Mouse (Mus musculus) neural tube, embryonic 13.5 days (tissue): Measurements from ENCODE around the gene Gm20388. TPM values are rescaled to one million over a fixed set of nuclear protein-coding genes. Genes with fewer than 3 reads are reported as not detected.
A peak's percentile ranks its signal among the peaks of the same experiment; 100 is the strongest.

ENCODE experiments used
- ATAC-seq: fragments of 200-750 bp; cut with Nextera tagmentation; 2 replicates; pipeline ENCODE4 v1.8.0; 2017; ENCODE audit warnings: low read depth, mild to moderate bottlenecking, moderate TSS enrichment, moderate library complexity
- H3K27ac ChIP-seq: fragments of 300-500 bp; sonication (generic); replicated peaks from 2 replicates; pipeline ENCODE4 v1.5.1; 2015; ENCODE audit warnings: moderate library complexity, mild to moderate bottlenecking, inconsistent platforms
- H3K27me3 ChIP-seq: fragments of 300-500 bp; sonication (generic); 2 replicates; pipeline ENCODE4 v1.6.1; 2015; ENCODE audit warnings: mild to moderate bottlenecking, inconsistent platforms
- H3K36me3 ChIP-seq: fragments of 300-500 bp; sonication (generic); 2 replicates; pipeline ENCODE4 v1.6.1; 2015; ENCODE audit warnings: mild to moderate bottlenecking, inconsistent platforms
- H3K4me1 ChIP-seq: fragments of 300-500 bp; sonication (generic); replicated peaks from 2 replicates; pipeline ENCODE4 v1.6.1; 2015; ENCODE audit warnings: inconsistent platforms
- H3K4me2 ChIP-seq: fragments of 300-500 bp; sonication (generic); 2 replicates; pipeline ENCODE4 v1.6.1; 2015; ENCODE audit warnings: inconsistent platforms, mild to moderate bottlenecking, moderate library complexity
- H3K4me3 ChIP-seq: fragments of 300-500 bp; sonication (generic); 2 replicates; pipeline ENCODE4 v1.5.1; 2015; ENCODE audit warnings: mild to moderate bottlenecking, inconsistent platforms
- H3K9ac ChIP-seq: fragments of 300-500 bp; sonication (generic); 2 replicates; pipeline ENCODE4 v1.6.1; 2015; ENCODE audit warnings: moderate library complexity, mild to moderate bottlenecking, inconsistent platforms
- H3K9me3 ChIP-seq: fragments of 300-500 bp; sonication (generic); 2 replicates; pipeline ENCODE4 v1.6.1; 2016; ENCODE audit warnings: inconsistent platforms
- WGBS: fragments of 180-500 bp; shearing (Covaris S2); methylation state at CpG from one replicate; pipeline ENCODE4 v1.1.7; 2015; 5-methylcytosine and 5-hydroxymethylcytosine counted together
- polyA plus RNA-seq: library from polyadenylated mRNA; unstranded; fragments of >200 nt; fragmentation: Nextera tagmentation; extraction: Ambion mirVana; gene quantifications from 2 replicates; pipeline ENCODE4 v1.2.1, GENCODE M21; 2015

Gene Gm20388
- polyA plus RNA-seq, 1 experiment from 2014 or later, result 0.27 TPM

DNA sequence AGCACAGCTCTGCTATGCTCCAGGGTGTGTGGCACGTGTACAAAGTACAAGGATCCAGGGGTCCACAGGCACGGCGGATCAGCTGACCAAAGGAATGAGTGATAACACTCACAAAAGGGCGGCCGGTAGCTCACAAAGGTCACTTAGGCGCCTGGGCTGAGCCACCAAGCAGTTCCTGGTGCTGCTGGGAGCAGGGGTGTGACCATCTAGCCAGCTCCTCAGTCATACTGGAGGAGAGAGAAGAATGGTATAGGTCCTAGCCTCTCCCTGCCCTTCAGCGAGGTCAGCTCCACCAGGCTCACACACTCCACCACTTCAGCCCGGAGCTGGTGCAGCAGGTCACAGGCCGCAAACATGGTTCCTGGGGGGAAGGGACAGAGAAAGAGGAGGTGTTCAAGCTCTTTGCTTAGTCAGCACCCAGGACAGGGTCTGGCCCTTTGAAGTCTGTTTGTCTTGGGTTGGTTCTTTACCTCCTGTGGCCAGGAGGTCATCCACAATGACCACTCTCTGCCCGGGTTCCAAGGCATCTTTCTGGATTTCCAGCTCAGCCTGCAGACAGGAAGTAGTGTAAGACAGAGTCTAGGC lies 2664.1 kb downstream of the Gm20388 start:
- Histone ChIP-seq H3K27me3 (no peaks in the 10 kb centered on the region), H3K4me2 (peak overlapping the region; percentile 80), H3K36me3 (peaks cover 29% of the 10 kb centered on the region), H3K4me1 (peaks cover 52% of the 10 kb centered on the region), H3K9ac (no peak overlapping the region), H3K9me3 (no peaks in the 10 kb centered on the region), H3K27ac (no peak overlapping the region), H3K4me3 (no peak overlapping the region)
- 52% methylated on average over 10 of the region's 10 CpGs for WGBS
- no peak for ATAC-seq

DNA sequence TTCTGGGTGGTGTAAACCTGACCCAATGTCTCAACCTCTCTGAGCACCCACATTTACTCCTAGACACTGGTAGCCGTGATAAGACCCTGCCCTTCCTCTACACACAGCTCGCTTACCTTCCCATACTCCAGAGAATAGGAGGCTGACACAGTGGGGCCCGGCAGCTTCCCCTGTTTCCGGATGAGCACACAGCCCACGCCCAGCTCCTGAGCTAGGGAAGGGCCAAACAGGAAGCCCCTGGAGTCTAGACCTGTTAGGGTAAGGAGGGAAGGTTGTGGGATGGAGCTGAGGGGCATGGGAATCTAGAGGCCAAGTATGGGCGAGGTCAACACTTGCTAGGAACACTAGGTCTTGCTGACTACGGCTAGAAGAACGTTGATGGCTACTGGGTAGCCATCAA lies 2664.6 kb downstream of the Gm20388 start:
- 77% methylated on average over 8 of the region's 8 CpGs for WGBS
- no peak for ATAC-seq
- H3K9ac ChIP-seq, result peak overlapping the region; percentile 82; the same call in 1 of the 2 replicates

GRCm38 (mm10) chr8:122575735-122576647 lies 2665.3 kb downstream of the Gm20388 start:
- Histone ChIP-seq H3K4me2 (peak overlapping the region; percentile 80), H3K9ac (peak overlapping the region; percentile 82), H3K27me3 (no peaks in the 10 kb centered on the region), H3K36me3 (peaks cover 19% of the 10 kb centered on the region), H3K4me3 (peak overlapping the region; percentile 60), H3K4me1 (peaks cover 55% of the 10 kb centered on the region), H3K27ac (peak overlapping the region; percentile 75), H3K9me3 (no peaks in the 10 kb centered on the region)
- WGBS, result 18% methylated on average over 21 of the region's 21 CpGs
- peak; percentile 45 for ATAC-seq

More for the DNA sequence above, 2664.6 kb downstream of the Gm20388 start:
- H3K27ac ChIP-seq, result no peak overlapping the region
- H3K4me1 ChIP-seq, result peaks cover 55% of the 10 kb centered on the region
- H3K4me2 ChIP-seq, result peak overlapping the region; percentile 80
- H3K9me3 ChIP-seq, result no peaks in the 10 kb centered on the region
- no peaks in the 10 kb centered on the region for H3K27me3 ChIP-seq
- peak overlapping the region; percentile 60 for H3K4me3 ChIP-seq
- H3K36me3 ChIP-seq, result peaks cover 26% of the 10 kb centered on the region

DNA sequence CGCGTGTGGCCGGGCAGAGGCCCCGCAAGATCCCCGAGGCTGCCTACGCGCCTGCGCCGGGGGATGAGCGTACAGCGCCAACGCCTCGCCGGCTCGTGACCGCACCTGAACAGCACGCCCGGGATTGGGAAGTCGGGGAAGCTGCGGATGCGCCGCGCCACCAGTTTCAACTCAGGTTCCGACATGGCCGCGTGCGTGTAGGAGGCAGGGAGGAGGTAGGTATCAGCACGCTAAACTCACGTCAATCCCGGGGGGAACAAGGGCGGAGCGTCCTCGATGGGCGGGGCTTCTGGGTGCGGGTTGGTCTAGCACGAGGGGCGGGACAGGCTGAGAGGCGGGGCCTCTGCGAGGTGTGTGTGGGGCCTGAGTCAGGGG lies 2666.0 kb downstream of the Gm20388 start, which contains the start of gene Aprt:
Gene Aprt (minus strand): TSS at position 262 of the 375 bp plus-strand sequence.
- ATAC-seq, result peak; percentile 89
- Histone ChIP-seq H3K4me1 (peaks cover 55% of the 10 kb centered on the region), H3K9ac (peak within 1 kb of the TSS; percentile 82), H3K4me2 (peak within 1 kb of the TSS; percentile 80), H3K27ac (peak within 1 kb of the TSS; percentile 75), H3K27me3 (no peaks in the 10 kb centered on the region), H3K9me3 (no peaks in the 10 kb centered on the region), H3K36me3 (peaks cover 13% of the 10 kb centered on the region), H3K4me3 (peak within 1 kb of the TSS; percentile 60)
- under 1% methylated on average over 39 of the region's 39 CpGs for WGBS

DNA sequence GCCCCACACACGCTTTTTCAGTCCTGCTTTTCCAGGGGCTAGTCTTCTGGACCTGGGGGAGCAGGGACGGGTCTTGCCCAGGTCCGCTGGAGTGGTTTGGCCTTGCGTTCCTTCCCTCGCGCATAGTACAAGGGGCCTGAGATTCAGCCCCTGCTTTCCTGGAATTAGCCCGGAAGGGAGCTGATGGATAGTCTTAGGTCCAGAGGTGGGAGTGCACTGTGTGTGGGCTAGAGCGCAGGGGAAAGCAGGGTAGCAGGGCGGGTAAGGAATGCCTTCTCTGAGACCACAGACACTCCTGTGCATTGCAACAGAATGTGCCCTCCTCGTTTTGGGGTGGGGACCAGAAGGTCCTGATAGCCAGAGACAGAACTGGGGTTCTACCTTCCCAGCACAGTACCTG lies 2666.5 kb downstream of the Gm20388 start:
- Histone ChIP-seq H3K4me3 (peak overlapping the region; percentile 60), H3K9me3 (no peaks in the 10 kb centered on the region), H3K36me3 (peaks cover 8% of the 10 kb centered on the region), H3K27me3 (no peaks in the 10 kb centered on the region), H3K4me2 (peak overlapping the region; percentile 80), H3K4me1 (peaks cover 55% of the 10 kb centered on the region), H3K9ac (peak overlapping the region; percentile 82), H3K27ac (peak overlapping the region; percentile 75)
- peak; percentile 53 for ATAC-seq
- 38% methylated on average over 10 of the region's 10 CpGs for WGBS

GRCm38 (mm10) chr8:122579196-122579595 lies 2668.6 kb downstream of the Gm20388 start:
- no peaks in the 10 kb centered on the region for H3K27me3 ChIP-seq
- H3K4me1 ChIP-seq, result peaks cover 43% of the 10 kb centered on the region
- H3K4me2 ChIP-seq, result no peak overlapping the region
- H3K9ac ChIP-seq, result no peak overlapping the region
- 17% methylated on average over 7 of the region's 7 CpGs for WGBS
- H3K4me3 ChIP-seq, result no peak overlapping the region
- ATAC-seq, result no peak
- H3K27ac ChIP-seq, result no peak overlapping the region
- H3K9me3 ChIP-seq, result no peaks in the 10 kb centered on the region
- no peaks in the 10 kb centered on the region for H3K36me3 ChIP-seq

GRCm38 (mm10) chr8:122580926-122581325 lies 2670.3 kb downstream of the Gm20388 start:
- H3K9ac ChIP-seq, result no peak overlapping the region
- peaks cover 38% of the 10 kb centered on the region for H3K4me1 ChIP-seq
- WGBS, result 70% methylated on average over 14 of the region's 15 CpGs
- H3K4me3 ChIP-seq, result no peak overlapping the region
- no peaks in the 10 kb centered on the region for H3K36me3 ChIP-seq
- H3K27me3 ChIP-seq, result no peaks in the 10 kb centered on the region
- no peak overlapping the region for H3K27ac ChIP-seq
- no peak overlapping the region for H3K4me2 ChIP-seq
- no peak for ATAC-seq
- no peaks in the 10 kb centered on the region for H3K9me3 ChIP-seq

- H3K9ac ChIP-seq, result no peak overlapping the region
- peaks cover 24% of the 10 kb centered on the region for H3K4me1 ChIP-seq
- H3K4me2 ChIP-seq, result no peak overlapping the region
- H3K27ac ChIP-seq, result no peak overlapping the region
- H3K36me3 ChIP-seq, result no peaks in the 10 kb centered on the region
- no peaks in the 10 kb centered on the region for H3K27me3 ChIP-seq
- no peaks in the 10 kb centered on the region for H3K9me3 ChIP-seq
- ATAC-seq, result no peak
- WGBS, result 75% methylated on average over 9 of the region's 9 CpGs
- no peak overlapping the region for H3K4me3 ChIP-seq
Measured at GRCm38 (mm10) chr8:122584981-122585380, 2674.3 kb downstream of the Gm20388 start.

GRCm38 (mm10) chr8:122585411-122585891 lies 2674.8 kb downstream of the Gm20388 start:
- Histone ChIP-seq H3K9me3 (no peaks in the 10 kb centered on the region), H3K9ac (no peak overlapping the region), H3K4me1 (peaks cover 23% of the 10 kb centered on the region), H3K36me3 (no peaks in the 10 kb centered on the region), H3K4me2 (no peak overlapping the region), H3K27ac (no peak overlapping the region; the same call in 1 of the 2 replicates), H3K4me3 (no peak overlapping the region), H3K27me3 (no peaks in the 10 kb centered on the region)
- 71% methylated on average over 14 of the region's 14 CpGs for WGBS
- no peak for ATAC-seq

DNA sequence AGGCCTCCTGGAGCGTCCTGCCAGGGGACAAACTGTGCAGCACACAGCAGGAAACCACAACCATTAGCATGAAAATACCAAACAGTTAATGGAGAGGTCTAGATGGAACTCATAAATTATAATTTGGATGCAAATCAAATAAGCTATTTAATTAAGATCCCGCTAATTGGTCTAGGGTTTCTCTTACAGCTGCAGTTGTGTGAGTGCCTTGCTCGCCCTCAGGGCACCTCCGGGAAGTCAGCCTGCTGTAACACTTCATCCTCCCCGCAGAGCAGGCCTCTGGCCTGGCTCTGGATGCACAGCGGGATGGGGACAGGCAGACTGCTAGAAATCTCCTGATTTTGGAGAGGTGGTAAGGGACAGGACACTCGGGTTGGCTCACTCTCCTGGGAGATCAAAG lies 2675.5 kb downstream of the Gm20388 start:
- Histone ChIP-seq H3K9me3 (no peaks in the 10 kb centered on the region), H3K4me1 (peaks cover 23% of the 10 kb centered on the region), H3K27ac (no peak overlapping the region), H3K4me2 (no peak overlapping the region), H3K27me3 (no peaks in the 10 kb centered on the region), H3K9ac (no peak overlapping the region), H3K36me3 (no peaks in the 10 kb centered on the region), H3K4me3 (no peak overlapping the region)
- ATAC-seq, result 0 out of 2 replicates have a peak, but pooled peaks have one; percentile 63
- 30% methylated on average over 7 of the region's 7 CpGs for WGBS

- Histone ChIP-seq H3K27ac (no peak overlapping the region), H3K4me2 (no peak overlapping the region), H3K27me3 (no peaks in the 10 kb centered on the region), H3K9me3 (no peaks in the 10 kb centered on the region), H3K36me3 (no peaks in the 10 kb centered on the region), H3K9ac (no peak overlapping the region), H3K4me1 (peaks cover 23% of the 10 kb centered on the region), H3K4me3 (no peak overlapping the region)
- no peak for ATAC-seq
- 83% methylated on average over 10 of the region's 10 CpGs for WGBS
Measured at GRCm38 (mm10) chr8:122586749-122587148, 2676.1 kb downstream of the Gm20388 start.

GRCm38 (mm10) chr8:122593240-122593639 lies 2682.6 kb downstream of the Gm20388 start:
- Histone ChIP-seq H3K4me2 (no peak overlapping the region), H3K27ac (peak overlapping the region; percentile 72), H3K9me3 (no peaks in the 10 kb centered on the region), H3K4me1 (peaks cover 16% of the 10 kb centered on the region; the same call in 1 of the 2 replicates), H3K4me3 (no peak overlapping the region), H3K9ac (0 out of 2 replicates have a peak overlapping the region, but pooled peaks have one; percentile 23), H3K27me3 (no peaks in the 10 kb centered on the region), H3K36me3 (no peaks in the 10 kb centered on the region)
- WGBS, result 64% methylated on average over 12 of the region's 12 CpGs
- no peak for ATAC-seq
